Mouse (Mus musculus): ENCODE measurements at regions not wholly inside any gene's neighbourhood (a gene's known extent, or its start where the extent isn't known, plus 50 kb on each side); places are given as distances from the start of the nearest gene placed in this dataset.
"Not testable (repeated sequence)": the region's sequence is repeated elsewhere in the genome, so short reads cannot be mapped to it uniquely, and the experiment has no call there.

GRCm38 (mm10) chr2:98112023-98112422 lies 550.0 kb upstream of the Gm10801 start:
- no peak for DNase-seq (ENCODE audit: low spot score)

GRCm38 (mm10) chr2:98123441-98123840 lies 538.6 kb upstream of the Gm10801 start:
- peak; percentile 61 for DNase-seq (ENCODE audit: low spot score)

GRCm38 (mm10) chr2:98124646-98125045 lies 537.4 kb upstream of the Gm10801 start:
- peak; percentile 7 for DNase-seq (ENCODE audit: low spot score)

GRCm38 (mm10) chr2:98140461-98140860 lies 521.6 kb upstream of the Gm10801 start:
- not testable (repeated sequence) for DNase-seq (ENCODE audit: low spot score)

DNA sequence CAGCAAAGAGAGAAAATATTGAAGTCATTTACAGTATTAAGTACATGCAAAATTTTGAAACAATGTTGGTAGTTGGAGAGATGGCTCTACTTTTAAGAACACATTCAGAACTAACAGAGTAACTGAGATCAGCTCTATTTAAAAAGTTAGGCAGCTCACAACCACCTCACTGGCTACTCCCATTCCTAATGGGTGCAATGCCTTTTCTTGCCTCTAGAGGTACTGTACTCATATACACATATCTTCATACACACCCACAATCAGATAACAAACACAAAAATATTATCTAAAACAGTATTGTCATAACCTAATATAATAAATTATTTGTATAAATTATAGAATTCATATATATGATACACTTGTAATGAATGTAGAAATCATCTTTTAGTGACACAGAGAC lies 518.3 kb upstream of the Gm10801 start:
- DNase-seq (ENCODE audit: low spot score): no peak

All from left cerebral cortex, adult 11 months (tissue).